Mouse (Mus musculus) ES-CJ7 (cell line): ENCODE measurements at regions not wholly inside any gene's neighbourhood (a gene's known extent, or its start where the extent isn't known, plus 50 kb on each side); places are given as distances from the start of the nearest gene placed in this dataset.

ENCODE experiments used
- DNase-seq: peaks from one replicate; pipeline ENCODE4 v3.0.0; 2011; ENCODE audit warnings: low read depth, low spot score

DNA sequence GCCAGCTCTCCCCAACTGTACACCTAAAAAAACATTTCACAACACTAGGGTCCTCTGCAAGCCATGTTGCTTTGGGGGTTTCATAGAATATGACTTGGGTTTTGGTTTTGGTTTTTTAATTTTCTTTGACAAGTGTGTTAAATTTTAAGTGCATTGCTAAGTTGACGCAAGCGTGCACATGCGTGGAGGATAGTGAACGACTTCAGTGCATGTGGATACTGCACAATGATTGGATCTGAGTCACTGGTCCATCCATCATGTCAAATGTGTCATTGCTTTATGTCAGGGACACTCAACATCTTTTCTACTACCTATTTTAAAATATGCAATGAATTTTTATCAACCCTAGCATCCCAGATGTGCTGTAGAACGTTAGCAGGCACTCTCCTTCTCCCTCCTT is 134.5 kb upstream of the Pum3 start:
- DNase-seq, result no peak

DNA sequence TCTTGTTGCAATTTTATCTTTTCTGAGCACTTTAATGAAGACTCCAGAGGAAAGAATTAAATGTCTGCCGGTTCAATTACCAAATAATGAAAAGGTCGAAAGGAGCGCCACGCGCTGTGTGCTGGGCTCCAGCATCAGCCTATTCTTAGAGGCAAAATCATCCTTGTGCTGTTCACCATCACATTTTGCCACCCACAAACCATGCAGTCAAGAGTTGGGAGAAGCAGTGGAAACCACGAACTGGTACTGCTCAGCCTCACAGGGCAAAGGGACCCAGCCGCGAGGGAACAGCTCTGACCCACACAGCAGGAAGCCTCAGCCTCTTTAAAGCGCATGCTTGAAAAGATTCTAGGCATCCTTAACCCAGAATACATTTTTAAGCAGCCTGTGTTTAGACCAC is 134.0 kb upstream of the Pum3 start:
- DNase-seq, result no peak

DNA sequence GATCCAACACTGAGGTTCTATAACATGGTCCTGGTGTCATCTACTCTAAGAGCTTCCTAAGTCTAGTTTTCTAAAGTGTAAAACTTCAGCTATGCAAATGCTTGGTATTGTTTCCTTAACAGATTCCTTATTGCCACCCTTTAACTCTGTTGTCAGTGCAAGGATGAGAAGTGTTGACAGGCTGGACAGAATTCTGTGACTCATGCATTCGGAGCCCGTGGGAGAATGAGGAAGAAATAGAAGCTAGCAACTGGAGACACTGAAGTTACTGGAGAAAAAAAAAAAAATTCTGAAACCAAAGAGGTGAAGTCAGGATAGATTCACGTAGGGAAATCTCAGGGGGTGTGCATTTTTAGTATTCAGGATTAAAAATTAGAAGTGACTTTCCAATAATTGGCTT is 128.6 kb upstream of the Pum3 start:
- no peak for DNase-seq

DNA sequence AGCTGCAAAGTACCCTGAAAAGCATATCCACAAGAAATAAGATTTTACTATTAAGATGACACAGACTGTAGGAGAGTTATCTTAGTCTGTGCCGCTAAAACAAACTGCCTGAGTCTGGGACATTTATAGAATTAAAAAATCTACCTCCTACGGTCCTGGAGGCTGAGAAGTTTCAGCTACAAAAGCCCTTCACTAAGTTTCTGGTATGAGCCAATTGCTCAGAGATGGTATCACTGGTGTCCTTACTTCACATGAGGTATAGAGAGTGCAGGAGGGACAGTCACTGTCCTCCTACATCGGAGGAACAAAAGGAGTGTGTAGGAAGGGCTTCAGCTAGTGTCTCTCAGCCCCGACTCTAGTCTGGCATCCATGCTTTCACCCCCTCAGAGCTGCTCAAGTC is 127.1 kb upstream of the Pum3 start:
- no peak for DNase-seq

DNA sequence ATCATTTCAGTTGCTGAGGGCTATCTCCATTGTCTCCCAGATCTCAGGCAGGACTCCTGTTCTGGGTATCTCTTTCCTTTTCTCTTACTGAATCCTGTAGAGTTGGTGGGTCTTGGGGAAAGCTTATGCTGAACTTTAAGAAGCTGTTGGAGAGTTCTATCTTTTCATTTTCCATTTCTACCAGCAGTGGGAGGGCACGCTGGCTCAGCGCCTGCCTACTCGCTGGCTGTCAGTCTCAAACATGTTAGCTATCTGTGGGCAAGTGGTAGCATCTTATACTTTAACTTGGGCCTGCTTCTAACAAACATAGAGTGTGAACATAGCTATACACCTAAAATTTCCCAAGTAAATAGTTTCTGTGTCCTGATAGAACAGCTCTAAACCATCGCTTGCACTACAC is 125.2 kb upstream of the Pum3 start:
- no peak for DNase-seq

DNA sequence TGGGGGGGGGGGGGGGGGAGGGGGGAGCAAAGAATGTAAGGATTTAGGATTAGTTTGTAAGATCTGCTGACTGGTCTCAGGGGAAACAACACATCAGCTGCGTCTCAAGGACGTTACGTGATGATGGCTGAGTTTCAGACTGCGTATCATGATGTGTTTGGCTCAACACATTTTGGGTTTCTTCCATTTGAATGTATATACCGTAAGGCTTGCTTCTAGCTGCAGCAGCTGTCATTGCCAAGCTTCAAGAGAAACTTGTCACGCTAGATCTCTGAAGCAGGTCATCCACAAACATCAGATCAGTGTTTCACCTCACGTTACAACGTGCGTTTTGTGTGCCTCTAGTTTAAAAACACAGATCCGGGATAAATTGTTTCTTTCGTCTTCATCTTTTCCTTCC is 123.6 kb upstream of the Pum3 start:
- no peak for DNase-seq

DNA sequence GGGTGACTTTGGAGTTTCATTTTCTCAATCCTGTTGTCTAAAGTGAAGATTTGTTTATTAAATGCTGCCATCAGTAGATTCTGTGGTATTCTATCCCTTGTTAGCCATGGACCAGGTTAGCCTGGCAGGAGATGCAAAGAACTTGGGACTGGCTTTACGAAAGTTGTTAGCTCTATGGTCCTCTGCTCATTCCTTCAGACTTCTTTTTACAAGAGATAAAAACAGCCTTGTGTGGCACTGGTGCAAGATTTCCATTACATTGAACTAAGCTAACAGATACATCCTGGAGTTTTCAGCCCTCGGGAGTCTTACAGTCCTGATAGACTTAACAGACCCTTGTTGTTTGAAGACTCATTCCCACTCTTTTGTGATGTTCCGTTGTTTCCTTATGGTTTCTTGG is 108.1 kb upstream of the Pum3 start:
- DNase-seq, result no peak

DNA sequence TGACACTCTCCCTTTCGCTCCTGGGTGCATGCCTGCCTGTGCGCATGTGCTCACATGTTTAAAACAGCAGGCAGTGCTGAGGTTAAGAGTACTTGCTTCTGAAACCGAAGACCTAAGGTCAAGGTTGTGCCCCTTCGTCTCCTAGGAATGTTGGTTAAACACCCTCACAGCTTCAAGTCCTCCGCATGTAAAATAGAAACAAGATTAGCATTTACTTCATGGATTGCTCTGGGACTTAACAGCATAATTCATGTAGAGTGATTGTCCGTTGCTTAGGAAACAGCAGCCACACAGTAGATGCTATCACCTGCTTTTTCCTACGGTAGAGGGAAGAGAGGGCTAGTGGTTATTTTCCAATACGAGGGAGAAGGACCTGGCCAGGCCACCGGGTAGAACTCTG is 107.4 kb upstream of the Pum3 start:
- DNase-seq, result peak; percentile 10

DNA sequence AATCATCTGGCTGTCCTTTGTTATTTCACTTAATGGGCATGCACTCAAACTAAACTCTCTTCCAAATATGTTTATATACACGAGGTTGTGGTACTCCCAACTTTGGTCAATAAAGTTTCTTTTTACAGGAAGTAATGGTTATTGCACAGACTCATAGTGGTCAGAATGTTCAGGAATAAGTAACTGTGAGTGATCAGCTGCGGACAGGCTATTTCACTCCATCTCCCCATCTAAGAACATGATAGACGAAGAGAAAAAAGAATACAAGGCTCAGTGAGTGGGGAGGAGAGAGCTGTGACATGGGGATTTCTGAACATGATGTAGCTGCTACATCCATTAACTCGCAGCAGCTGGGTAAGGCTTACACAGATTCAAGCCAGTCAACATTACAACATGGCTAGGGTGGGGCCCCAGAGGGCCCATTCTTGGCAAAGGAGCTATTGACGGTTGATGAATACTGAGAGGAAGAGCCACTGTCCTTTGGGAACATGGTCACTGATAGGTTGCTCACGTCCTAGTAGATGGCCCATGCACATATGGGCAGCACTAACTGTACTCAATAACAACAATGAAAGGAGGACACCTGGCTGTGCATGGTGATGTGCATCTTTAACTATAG is 98.4 kb upstream of the Pum3 start:
- no peak for DNase-seq

DNA sequence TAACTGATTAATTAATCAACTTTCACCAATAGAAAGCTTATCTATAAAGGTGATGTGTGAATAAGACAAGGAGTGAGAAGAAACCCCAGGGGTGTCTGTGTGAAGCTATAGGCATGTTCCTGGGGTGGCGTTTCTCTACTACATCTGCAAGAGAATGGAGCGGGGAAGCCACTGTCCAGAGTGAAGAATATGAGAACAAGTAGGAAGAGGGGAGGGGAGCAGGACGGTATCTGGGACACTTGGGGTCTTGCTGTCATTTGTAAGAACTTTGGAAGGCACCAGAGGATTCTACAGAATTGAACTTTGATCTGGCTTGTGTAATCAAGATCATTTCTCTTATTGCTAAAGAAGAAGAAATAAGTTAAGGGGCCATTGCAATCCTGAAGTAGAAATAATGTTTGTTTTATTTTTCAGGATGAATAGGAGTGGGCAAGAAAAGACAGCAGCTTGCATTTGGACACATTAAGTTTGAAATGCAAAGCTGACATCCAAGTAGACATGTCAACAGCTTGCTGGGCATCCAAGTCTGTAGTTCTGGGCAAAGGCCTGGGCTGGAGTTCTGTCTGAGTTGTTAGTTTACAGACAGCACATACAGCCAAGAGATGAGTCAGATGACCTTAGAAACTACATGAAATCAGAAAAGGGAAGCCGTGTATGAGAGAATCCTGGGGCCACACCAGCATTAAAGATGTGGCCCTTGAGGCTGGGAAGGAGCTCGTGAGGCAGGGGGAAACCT is 89.9 kb upstream of the Pum3 start:
- no peak for DNase-seq

DNA sequence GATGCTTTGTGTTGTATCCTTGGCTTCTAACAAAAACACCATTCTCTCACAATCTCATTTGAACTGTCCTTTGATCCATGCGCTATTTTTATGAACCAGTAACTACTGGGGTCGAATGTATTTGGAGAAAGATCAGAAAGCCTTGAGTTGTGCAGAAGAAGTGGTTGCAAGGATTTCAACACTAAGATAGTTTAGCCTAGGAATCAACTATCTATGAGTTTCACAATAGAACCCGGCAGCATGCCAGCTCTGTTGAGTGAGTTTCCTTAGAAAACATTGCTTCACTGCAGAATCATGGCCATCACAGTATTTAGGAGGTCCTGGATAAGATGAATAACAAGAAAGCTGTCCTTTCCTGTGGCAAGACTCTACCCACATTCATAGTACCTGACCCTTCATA is 84.6 kb upstream of the Pum3 start:
- DNase-seq, result no peak

DNA sequence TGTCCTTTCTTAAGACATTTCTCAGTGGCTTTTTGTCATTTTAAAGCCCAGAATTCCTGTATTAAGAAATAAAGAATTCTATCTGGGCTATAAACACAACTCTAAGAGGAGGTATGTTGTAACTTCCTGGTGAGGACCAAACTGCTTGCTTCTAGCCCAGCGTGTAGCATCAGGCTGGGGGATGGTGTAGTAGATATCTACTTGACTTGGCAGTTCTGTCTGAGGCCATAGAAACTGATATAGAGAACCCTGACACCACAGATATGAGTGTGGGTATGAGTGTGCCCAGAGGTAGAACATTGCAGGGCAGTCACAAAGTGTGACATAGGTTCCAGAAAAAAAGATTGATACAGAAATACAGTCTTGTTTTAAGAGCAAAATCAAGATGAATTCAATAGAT is 83.9 kb upstream of the Pum3 start:
- no peak for DNase-seq

DNA sequence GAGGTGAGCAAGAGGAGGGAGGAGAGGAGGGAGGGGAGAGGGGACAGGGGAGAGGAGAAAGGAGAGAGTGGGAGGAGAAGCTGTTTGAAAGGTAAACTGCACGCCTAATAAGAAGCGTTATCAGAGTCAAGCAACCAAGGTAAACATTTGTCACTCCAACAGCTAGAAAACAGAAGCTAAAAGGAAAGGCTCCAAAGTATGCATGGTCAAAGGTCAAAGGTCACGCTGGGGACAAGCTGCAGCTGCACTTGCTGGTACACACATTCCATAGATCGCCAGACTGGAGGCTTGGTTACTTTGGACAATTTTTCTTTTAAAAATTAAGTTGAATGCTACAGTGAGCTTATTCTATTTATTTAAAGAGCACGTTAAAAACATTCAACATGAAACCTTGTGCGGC is 81.7 kb upstream of the Pum3 start:
- DNase-seq, result peak; percentile 48

DNA sequence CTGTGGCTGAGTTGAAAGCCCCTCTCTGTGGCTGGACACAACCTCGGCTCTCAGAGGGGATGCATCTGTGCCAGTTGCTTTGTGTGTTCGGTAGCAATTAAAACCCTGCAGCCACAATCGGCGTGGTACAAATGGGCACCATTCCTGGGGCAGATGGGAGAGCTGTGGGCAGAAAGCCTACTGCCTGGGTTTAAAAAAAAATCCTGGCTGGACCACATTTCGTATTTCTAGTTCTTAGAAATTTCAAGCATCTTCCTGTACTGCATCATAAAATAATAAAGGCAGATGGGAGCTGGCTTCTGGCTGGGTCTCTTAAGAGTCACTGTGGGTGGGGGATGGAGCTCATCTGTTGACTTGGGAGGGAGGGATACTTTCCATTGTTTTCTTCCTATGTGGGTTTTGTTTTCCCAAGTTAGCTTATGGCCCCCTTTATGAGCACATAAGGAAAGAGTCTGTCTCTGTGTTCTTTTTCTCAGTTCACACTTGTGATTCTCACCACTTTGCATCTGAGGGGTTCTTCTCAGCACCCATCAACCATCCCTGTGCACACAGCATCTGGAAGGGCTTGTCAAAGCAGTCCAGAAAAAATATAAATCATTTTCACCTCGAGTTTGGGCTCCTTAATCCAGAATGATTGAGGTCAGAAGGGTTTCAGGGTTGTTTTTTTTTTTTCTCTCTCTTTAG is 80.5 kb upstream of the Pum3 start:
- no peak for DNase-seq

DNA sequence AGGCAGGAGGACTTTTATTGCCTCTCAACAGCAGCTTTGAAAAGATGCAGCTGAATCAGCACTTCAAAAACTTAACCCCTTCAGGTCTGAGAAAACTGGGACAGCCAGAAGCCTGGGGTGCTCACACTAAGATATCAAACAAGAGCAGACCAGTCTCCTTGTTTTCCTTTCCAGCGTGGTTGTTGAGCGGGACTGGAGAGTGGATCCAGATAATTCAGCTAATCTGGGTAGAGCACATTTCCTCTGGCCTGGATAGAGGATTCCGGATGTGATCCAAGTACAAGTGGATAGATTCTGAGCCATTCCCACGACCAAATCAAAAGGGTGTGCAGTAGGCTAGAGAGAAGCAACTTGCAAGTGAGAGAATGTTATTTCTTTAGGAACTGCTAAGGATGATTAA is 68.7 kb upstream of the Pum3 start:
- no peak for DNase-seq

DNA sequence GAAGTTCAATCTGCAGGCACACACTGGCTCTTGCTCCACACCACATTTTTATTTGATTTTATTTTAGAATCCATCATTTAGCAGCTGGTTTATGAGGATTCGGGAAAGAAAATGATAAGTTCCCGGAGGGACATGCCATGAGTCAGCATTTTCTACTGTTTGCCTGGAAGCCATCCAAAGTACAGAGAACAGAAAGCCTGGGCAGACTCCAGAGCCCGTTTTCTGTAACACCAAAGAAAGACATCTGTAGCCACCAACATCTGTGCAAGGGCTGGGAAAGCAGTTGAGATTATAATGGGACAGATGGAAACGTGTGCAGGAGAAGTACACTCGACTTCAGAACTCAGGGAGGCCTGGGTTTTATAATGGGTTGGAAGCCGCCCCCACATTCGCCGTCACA is 62.8 kb upstream of the Pum3 start:
- no peak for DNase-seq

DNA sequence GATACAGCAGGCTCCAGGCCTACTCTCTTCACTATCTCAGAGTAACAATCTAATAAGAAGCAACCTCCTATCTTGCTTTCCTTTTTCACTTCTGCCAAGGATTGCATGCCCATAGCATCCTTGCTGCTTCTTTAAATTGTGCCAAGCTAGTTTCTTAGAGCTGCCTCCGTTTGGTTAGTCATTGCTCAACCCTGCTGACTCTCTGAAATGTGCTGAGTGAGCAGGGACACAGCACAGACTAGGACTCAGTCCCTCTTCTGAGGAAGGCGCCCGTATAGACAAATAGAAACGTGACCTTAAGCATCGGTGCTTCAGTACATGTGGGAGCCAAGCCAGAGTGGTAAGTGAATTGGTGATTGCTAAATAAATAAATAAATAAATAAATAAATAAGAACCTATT is 62.2 kb upstream of the Pum3 start:
- no peak for DNase-seq

DNA sequence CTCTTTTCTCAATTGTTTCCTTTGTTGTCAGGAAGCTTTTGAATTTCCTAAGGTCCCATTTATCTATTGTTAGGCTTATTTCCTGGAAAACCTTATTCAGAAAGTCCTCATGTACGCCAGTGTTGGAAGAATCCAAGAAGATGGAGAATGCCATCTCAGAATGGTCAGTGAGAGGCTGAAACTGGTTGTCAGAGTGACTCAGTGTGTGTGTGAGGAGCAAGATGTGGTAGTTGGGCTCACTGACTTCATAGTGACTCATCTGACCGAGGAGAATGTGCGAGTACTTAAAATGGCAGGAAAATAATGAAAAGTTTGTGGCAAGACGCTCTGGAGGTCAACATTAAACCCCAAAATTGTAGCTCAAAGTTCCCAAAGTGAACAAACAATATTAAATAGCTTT is 59.4 kb upstream of the Pum3 start:
- no peak for DNase-seq
